Mouse (Mus musculus): ENCODE measurements around the gene Cox6a2.

GRCm38 (mm10) chr7:128220936-128221335 lies 14.7 kb upstream of the Cox6a2 start:
- no peak for TF ChIP-seq POLR2A (IDR thresholded peaks at IDR 0.05; ENCODE audit: extremely low read depth, insufficient read depth, low read length)
- TF ChIP-seq CTCF (IDR thresholded peaks at IDR 0.05; ENCODE audit: low read depth, low read length), result no peak

All from liver, adult 2 months (tissue).